Mouse (Mus musculus): Measurements from ENCODE around the gene Armc9.

DNA sequence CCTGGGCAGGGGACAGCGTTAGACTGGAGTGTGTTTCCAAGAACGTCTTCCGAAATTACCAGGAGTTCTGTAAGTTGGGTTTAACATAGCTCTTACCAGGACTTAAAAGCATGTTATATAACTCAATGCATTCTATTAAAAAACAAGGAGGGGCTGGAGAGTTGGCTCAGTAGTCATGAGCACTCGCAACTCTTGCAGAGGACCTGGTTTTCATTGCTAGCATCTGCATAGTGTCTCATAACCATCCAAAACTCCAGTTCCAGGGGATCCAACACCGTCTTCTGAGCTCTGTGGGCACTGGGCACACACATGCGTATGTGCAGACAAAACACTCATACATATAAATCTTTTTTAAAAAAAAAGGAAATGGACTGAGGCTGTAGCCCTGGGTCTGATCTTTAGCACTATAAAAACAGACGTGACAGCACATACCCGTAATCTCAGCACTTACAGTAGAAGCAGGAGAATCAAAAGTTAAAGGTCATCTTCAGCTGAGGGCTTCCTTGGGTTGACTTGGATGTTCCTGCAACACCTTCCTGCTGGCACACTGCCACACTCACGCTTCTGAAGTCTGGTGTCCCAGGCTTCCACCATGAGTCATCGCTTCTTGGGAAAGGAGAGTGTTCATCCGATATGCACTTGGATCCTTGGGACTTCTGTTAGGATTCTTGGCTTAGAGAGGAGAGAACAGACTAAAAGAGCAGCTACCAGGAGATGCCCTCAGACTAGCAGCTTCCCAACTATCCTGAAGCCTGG lies 127.4 kb downstream of the Armc9 start:
- TF ChIP-seq CTCF (IDR thresholded peaks at IDR 0.05; ENCODE audit: extremely low read depth, insufficient read depth, low read length) (no peak), POLR2A (IDR thresholded peaks at IDR 0.05; ENCODE audit: extremely low read depth, insufficient read depth, low read length) (no peak)
